Mouse (Mus musculus): ENCODE results near the gene Fahd1. TPM values are rescaled to one million over a fixed set of nuclear protein-coding genes. Genes with fewer than 3 reads are reported as not detected.

Gene Fahd1
- polyA plus RNA-seq, 1 experiment from 2014 or later, result 47.2 TPM

GRCm38 (mm10) chr17:24818172-24818571 is 32.0 kb downstream of the Fahd1 start:
- H3K27ac ChIP-seq (replicated peaks in 1 of 2; ENCODE audit: control insufficient read depth in 1 of 2, insufficient read depth in 1 of 2, low read depth in 2 of 2, low read length in 2 of 2), result no peak overlapping the region
- H3K27me3 ChIP-seq (ENCODE audit: control insufficient read depth, insufficient read depth, low read length), result peaks cover 5% of the 10 kb centered on the region; the same call in 1 of the 2 replicates
- H3K4me3 ChIP-seq (ENCODE audit: control insufficient read depth in 1 of 2, insufficient read depth in 1 of 2, low read depth in 1 of 2, low read length in 2 of 2), result no peak overlapping the region
- no peak overlapping the region for H3K9ac ChIP-seq (ENCODE audit: low read length)
- WGBS, result 43% methylated on average over 6 of the region's 6 CpGs
- no peak for ATAC-seq (ENCODE audit: insufficient number of reproducible peaks, insufficient read depth, low FRiP score, low read depth)
- H3K36me3 ChIP-seq (ENCODE audit: control insufficient read depth, insufficient read depth, low read length), result no peaks in the 10 kb centered on the region
- H3K4me2 ChIP-seq (ENCODE audit: low read length), result no peak overlapping the region
- H3K9me3 ChIP-seq (ENCODE audit: control insufficient read depth, low read length), result no peaks in the 10 kb centered on the region
- no peaks in the 10 kb centered on the region for H3K4me1 ChIP-seq (ENCODE audit: control insufficient read depth in 2 of 2, insufficient read depth in 2 of 2, low read length in 2 of 2)

GRCm38 (mm10) chr17:24817503-24817902 is 32.7 kb downstream of the Fahd1 start:
- Histone ChIP-seq H3K9me3 (ENCODE audit: control insufficient read depth, low read length) (no peaks in the 10 kb centered on the region), H3K27me3 (ENCODE audit: control insufficient read depth, insufficient read depth, low read length) (peaks cover 6% of the 10 kb centered on the region; the same call in 1 of the 2 replicates), H3K27ac (replicated peaks in 1 of 2; ENCODE audit: control insufficient read depth in 1 of 2, insufficient read depth in 1 of 2, low read depth in 2 of 2, low read length in 2 of 2) (no peak overlapping the region), H3K4me2 (ENCODE audit: low read length) (no peak overlapping the region), H3K36me3 (ENCODE audit: control insufficient read depth, insufficient read depth, low read length) (no peaks in the 10 kb centered on the region), H3K4me3 (ENCODE audit: control insufficient read depth in 1 of 2, insufficient read depth in 1 of 2, low read depth in 1 of 2, low read length in 2 of 2) (no peak overlapping the region), H3K9ac (ENCODE audit: low read length) (no peak overlapping the region), H3K4me1 (ENCODE audit: control insufficient read depth in 2 of 2, insufficient read depth in 2 of 2, low read length in 2 of 2) (no peaks in the 10 kb centered on the region)
- WGBS, result 28% methylated on average over 1 of the region's 1 CpGs
- ATAC-seq (ENCODE audit: insufficient number of reproducible peaks, insufficient read depth, low FRiP score, low read depth), result no peak

- H3K4me1 ChIP-seq (ENCODE audit: control insufficient read depth in 2 of 2, insufficient read depth in 2 of 2, low read length in 2 of 2), result no peaks in the 10 kb centered on the region
- no peak overlapping the region for H3K27ac ChIP-seq (replicated peaks in 1 of 2; ENCODE audit: control insufficient read depth in 1 of 2, insufficient read depth in 1 of 2, low read depth in 2 of 2, low read length in 2 of 2)
- H3K9me3 ChIP-seq (ENCODE audit: control insufficient read depth, low read length), result no peaks in the 10 kb centered on the region
- WGBS, result 80% methylated on average over 5 of the region's 5 CpGs
- H3K4me2 ChIP-seq (ENCODE audit: low read length), result no peak overlapping the region
- no peaks in the 10 kb centered on the region for H3K36me3 ChIP-seq (ENCODE audit: control insufficient read depth, insufficient read depth, low read length)
- H3K27me3 ChIP-seq (ENCODE audit: control insufficient read depth, insufficient read depth, low read length), result peaks cover 6% of the 10 kb centered on the region; the same call in 1 of the 2 replicates
- ATAC-seq (ENCODE audit: insufficient number of reproducible peaks, insufficient read depth, low FRiP score, low read depth), result no peak
- no peak overlapping the region for H3K4me3 ChIP-seq (ENCODE audit: control insufficient read depth in 1 of 2, insufficient read depth in 1 of 2, low read depth in 1 of 2, low read length in 2 of 2)
- no peak overlapping the region for H3K9ac ChIP-seq (ENCODE audit: low read length)
Observed at GRCm38 (mm10) chr17:24815256-24815655, 34.9 kb downstream of the Fahd1 start.

DNA sequence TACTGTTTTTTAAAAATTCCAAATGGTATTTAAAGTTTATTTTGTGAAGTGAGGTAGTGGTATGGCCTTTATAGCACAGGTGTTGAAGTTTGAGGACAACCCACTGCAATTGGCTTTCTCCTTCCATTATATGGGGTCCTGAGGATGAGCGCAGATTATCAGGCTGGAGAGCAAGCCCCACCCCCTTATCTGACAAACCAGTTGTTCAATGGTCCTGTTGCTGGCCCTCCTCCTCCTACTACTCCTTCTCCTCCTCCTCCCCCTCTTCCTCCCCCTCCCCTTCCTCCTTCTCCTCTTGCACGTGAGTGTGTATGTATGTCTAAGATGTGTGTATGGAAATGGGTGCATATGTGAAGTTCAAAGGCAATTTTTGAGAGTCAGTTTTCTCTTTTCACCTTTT is 37.9 kb downstream of the Fahd1 start:
- H3K9ac ChIP-seq (ENCODE audit: low read length), result no peak overlapping the region

GRCm38 (mm10) chr17:24811211-24811610 is 39.0 kb downstream of the Fahd1 start:
- H3K4me3 ChIP-seq (ENCODE audit: control insufficient read depth in 1 of 2, insufficient read depth in 1 of 2, low read depth in 1 of 2, low read length in 2 of 2), result no peak overlapping the region
- no peak overlapping the region for H3K9ac ChIP-seq (ENCODE audit: low read length)
- no peaks in the 10 kb centered on the region for H3K9me3 ChIP-seq (ENCODE audit: control insufficient read depth, low read length)
- H3K4me2 ChIP-seq (ENCODE audit: low read length), result no peak overlapping the region
- H3K36me3 ChIP-seq (ENCODE audit: control insufficient read depth, insufficient read depth, low read length), result no peaks in the 10 kb centered on the region
- no peaks in the 10 kb centered on the region for H3K4me1 ChIP-seq (ENCODE audit: control insufficient read depth in 2 of 2, insufficient read depth in 2 of 2, low read length in 2 of 2)
- no peak overlapping the region for H3K27ac ChIP-seq (replicated peaks in 1 of 2; ENCODE audit: control insufficient read depth in 1 of 2, insufficient read depth in 1 of 2, low read depth in 2 of 2, low read length in 2 of 2)
- H3K27me3 ChIP-seq (ENCODE audit: control insufficient read depth, insufficient read depth, low read length), result peaks cover 19% of the 10 kb centered on the region
- WGBS, result 55% methylated on average over 3 of the region's 3 CpGs
- ATAC-seq (ENCODE audit: insufficient number of reproducible peaks, insufficient read depth, low FRiP score, low read depth), result no peak

More for the DNA sequence above, 37.9 kb downstream of the Fahd1 start:
- no peak overlapping the region for H3K4me2 ChIP-seq (ENCODE audit: low read length)
- 49% methylated on average over 2 of the region's 2 CpGs for WGBS
- H3K9me3 ChIP-seq (ENCODE audit: control insufficient read depth, low read length), result no peaks in the 10 kb centered on the region
- no peaks in the 10 kb centered on the region for H3K4me1 ChIP-seq (ENCODE audit: control insufficient read depth in 2 of 2, insufficient read depth in 2 of 2, low read length in 2 of 2)
- no peak overlapping the region for H3K4me3 ChIP-seq (ENCODE audit: control insufficient read depth in 1 of 2, insufficient read depth in 1 of 2, low read depth in 1 of 2, low read length in 2 of 2)
- no peak for ATAC-seq (ENCODE audit: insufficient number of reproducible peaks, insufficient read depth, low FRiP score, low read depth)
- no peaks in the 10 kb centered on the region for H3K36me3 ChIP-seq (ENCODE audit: control insufficient read depth, insufficient read depth, low read length)
- no peak overlapping the region for H3K27ac ChIP-seq (replicated peaks in 1 of 2; ENCODE audit: control insufficient read depth in 1 of 2, insufficient read depth in 1 of 2, low read depth in 2 of 2, low read length in 2 of 2)
- H3K27me3 ChIP-seq (ENCODE audit: control insufficient read depth, insufficient read depth, low read length), result peaks cover 12% of the 10 kb centered on the region

DNA sequence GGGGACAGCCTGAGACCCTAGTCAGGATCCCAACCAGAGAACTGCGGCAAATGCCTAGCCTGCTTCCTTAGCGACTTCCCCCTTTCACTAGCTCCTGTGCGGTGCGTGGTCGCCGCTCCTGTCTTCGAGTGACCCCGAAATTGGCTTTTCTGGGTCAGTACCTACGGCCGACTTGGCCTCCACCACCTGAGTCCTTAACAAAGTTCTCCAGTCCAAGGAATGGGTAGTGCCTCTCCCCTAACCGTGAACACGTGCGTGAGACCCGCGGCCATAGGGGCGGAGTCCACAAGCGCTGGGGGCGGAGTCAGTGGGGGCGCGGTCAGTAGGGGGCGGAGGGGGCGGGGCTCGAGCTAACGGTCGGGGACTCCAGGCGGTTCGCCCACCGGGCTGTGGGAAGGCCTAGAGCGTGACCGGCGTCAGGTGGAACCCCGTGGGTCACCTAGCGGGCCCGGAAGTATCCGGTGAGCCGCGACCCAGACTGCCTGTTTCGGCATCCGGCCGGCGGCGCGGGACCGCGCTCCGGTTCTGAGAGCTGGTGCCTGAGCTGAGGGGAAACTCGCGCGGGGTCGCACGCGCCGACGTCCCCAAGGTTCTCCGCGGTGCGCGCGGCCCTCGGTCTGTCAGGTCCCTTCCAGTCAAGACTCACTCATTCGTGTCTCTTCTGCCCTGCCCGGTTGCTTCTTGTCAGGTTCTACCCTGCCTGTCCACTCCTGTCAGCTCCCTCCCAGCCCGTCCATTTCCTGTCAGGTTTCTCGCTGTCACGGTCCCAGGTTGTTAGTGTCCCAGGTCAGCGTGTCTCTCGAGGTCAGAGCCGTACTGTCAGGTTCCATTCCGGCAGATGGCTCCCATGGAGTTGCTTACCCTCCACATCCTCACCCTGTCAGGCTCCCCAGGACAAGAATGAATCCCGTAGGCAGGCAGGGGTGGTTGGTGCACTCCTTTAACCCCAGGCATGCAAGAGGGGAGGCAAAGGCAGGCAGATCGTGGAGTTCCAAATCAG is 45.9 kb downstream of the Fahd1 start, which contains the start of gene Meiob:
Gene Meiob (plus strand): TSS at position 338 of the 1,000 bp plus-strand sequence.
- under 1% methylated on average over 68 of the region's 71 CpGs for WGBS
- peak; percentile 80 for ATAC-seq (ENCODE audit: insufficient number of reproducible peaks, insufficient read depth, low FRiP score, low read depth)
- H3K9ac ChIP-seq (ENCODE audit: low read length), result peak within 1 kb of the TSS; percentile 75
- no peaks in the 10 kb centered on the region for H3K36me3 ChIP-seq (ENCODE audit: control insufficient read depth, insufficient read depth, low read length)
- 0 out of 4 replicates have a peak, but pooled peaks cover 0 to 3% of the 10 kb centered on the region in 2 experiments for H3K4me1 ChIP-seq (ENCODE audit: control insufficient read depth in 2 of 2, insufficient read depth in 2 of 2, low read length in 2 of 2)
- peak within 1 kb of the TSS; percentile 59 to 74 for H3K4me3 ChIP-seq (ENCODE audit: control insufficient read depth in 1 of 2, insufficient read depth in 1 of 2, low read depth in 1 of 2, low read length in 2 of 2)
- no peak within 1 kb of the TSS for H3K27ac ChIP-seq (replicated peaks in 1 of 2; ENCODE audit: control insufficient read depth in 1 of 2, insufficient read depth in 1 of 2, low read depth in 2 of 2, low read length in 2 of 2)
- H3K9me3 ChIP-seq (ENCODE audit: control insufficient read depth, low read length), result no peaks in the 10 kb centered on the region
- H3K4me2 ChIP-seq (ENCODE audit: low read length), result peak within 1 kb of the TSS; percentile 97
- peaks cover 26% of the 10 kb centered on the region for H3K27me3 ChIP-seq (ENCODE audit: control insufficient read depth, insufficient read depth, low read length)

GRCm38 (mm10) chr17:24800524-24800923 is 49.6 kb downstream of the Fahd1 start:
- ATAC-seq (ENCODE audit: insufficient number of reproducible peaks, insufficient read depth, low FRiP score, low read depth), result no peak

More at GRCm38 (mm10) chr17:24800524-24800923, 49.6 kb downstream of the Fahd1 start:
- Histone ChIP-seq H3K9me3 (ENCODE audit: control insufficient read depth, low read length) (no peaks in the 10 kb centered on the region), H3K4me1 (ENCODE audit: control insufficient read depth in 2 of 2, insufficient read depth in 2 of 2, low read length in 2 of 2) (0 out of 4 replicates have a peak, but pooled peaks cover 0 to 3% of the 10 kb centered on the region in 2 experiments), H3K36me3 (ENCODE audit: control insufficient read depth, insufficient read depth, low read length) (no peaks in the 10 kb centered on the region), H3K4me3 (ENCODE audit: control insufficient read depth in 1 of 2, insufficient read depth in 1 of 2, low read depth in 1 of 2, low read length in 2 of 2) (no peak overlapping the region), H3K4me2 (ENCODE audit: low read length) (no peak overlapping the region), H3K9ac (ENCODE audit: low read length) (no peak overlapping the region), H3K27ac (replicated peaks in 1 of 2; ENCODE audit: control insufficient read depth in 1 of 2, insufficient read depth in 1 of 2, low read depth in 2 of 2, low read length in 2 of 2) (no peak overlapping the region), H3K27me3 (ENCODE audit: control insufficient read depth, insufficient read depth, low read length) (peaks cover 10% of the 10 kb centered on the region)
- 63% methylated on average over 3 of the region's 3 CpGs for WGBS
